Mouse (Mus musculus): ENCODE measurements at regions not wholly inside any gene's neighbourhood (a gene's known extent, or its start where the extent isn't known, plus 50 kb on each side); places are given as distances from the start of the nearest gene placed in this dataset.

- DNase-seq: peak; percentile 13 to 20
Observed at GRCm38 (mm10) chr6:15865271-15865670, 144.8 kb downstream of the Mdfic start.

GRCm38 (mm10) chr6:15882288-15882903 lies 161.9 kb downstream of the Mdfic start:
- no peak for DNase-seq

GRCm38 (mm10) chr6:15893066-15893465 lies 172.6 kb downstream of the Mdfic start:
- no peak for DNase-seq

GRCm38 (mm10) chr6:15900495-15900894 lies 180.0 kb downstream of the Mdfic start:
- DNase-seq: no peak

GRCm38 (mm10) chr6:15902665-15903274 lies 182.3 kb downstream of the Mdfic start:
- DNase-seq: no peak

- no peak for DNase-seq
Observed at GRCm38 (mm10) chr6:15910420-15911167, 190.1 kb downstream of the Mdfic start.

GRCm38 (mm10) chr6:15929650-15930049 lies 209.2 kb downstream of the Mdfic start:
- DNase-seq: no peak

- DNase-seq: no peak
Observed at GRCm38 (mm10) chr6:15950251-15950650, 229.8 kb downstream of the Mdfic start.

- peak in 1 of 2 experiments; percentile 3 for DNase-seq
Observed at GRCm38 (mm10) chr6:15987334-15987733, 266.9 kb downstream of the Mdfic start.

All from heart, adult 18-20 months (tissue).